Mouse (Mus musculus) thymus, adult 2 months (tissue): ENCODE results near the gene Bpifa1.

Experiments
- CTCF ChIP-seq: fragments of 200-500 bp; IDR thresholded peaks from 2 replicates; pipeline ENCODE4 v1.5.1; 2012; ENCODE audit warnings: mild to moderate bottlenecking, control low read depth, low read length, moderate library complexity, borderline replicate concordance; ENCODE audit not compliant: control insufficient read depth, poor library complexity, insufficient read depth; ENCODE audit errors: extremely low read depth
- POLR2A ChIP-seq: fragments of 200-500 bp; IDR thresholded peaks from 2 replicates; pipeline ENCODE4 v1.6.1; 2012; ENCODE audit warnings: mild to moderate bottlenecking, low read length, control low read depth, moderate library complexity; ENCODE audit not compliant: control insufficient read depth, poor library complexity, insufficient read depth; ENCODE audit errors: extremely low read depth

GRCm38 (mm10) chr2:154162307-154162706 is 19.6 kb downstream of the Bpifa1 start, which contains the start of gene Bpifa5:
- TF ChIP-seq POLR2A (no peak), CTCF (no peak)
